Mouse (Mus musculus): ENCODE data around the gene Gm17268.
A peak's percentile ranks its signal among the peaks of the same experiment; 100 is the strongest.

The Gm17268 gene

GRCm38 (mm10) chr11:82032136-82032535 is 6.2 kb downstream of the Gm17268 start:
- DNase-seq (ENCODE audit: low spot score in 2 of 2) = no peak

- DNase-seq (ENCODE audit: low spot score in 2 of 2) = no peak
Observed at GRCm38 (mm10) chr11:82030171-82030570, 8.2 kb downstream of the Gm17268 start.

- DNase-seq (ENCODE audit: low spot score in 2 of 2) = no peak
Observed at GRCm38 (mm10) chr11:82023769-82024168, 14.6 kb downstream of the Gm17268 start.

DNA sequence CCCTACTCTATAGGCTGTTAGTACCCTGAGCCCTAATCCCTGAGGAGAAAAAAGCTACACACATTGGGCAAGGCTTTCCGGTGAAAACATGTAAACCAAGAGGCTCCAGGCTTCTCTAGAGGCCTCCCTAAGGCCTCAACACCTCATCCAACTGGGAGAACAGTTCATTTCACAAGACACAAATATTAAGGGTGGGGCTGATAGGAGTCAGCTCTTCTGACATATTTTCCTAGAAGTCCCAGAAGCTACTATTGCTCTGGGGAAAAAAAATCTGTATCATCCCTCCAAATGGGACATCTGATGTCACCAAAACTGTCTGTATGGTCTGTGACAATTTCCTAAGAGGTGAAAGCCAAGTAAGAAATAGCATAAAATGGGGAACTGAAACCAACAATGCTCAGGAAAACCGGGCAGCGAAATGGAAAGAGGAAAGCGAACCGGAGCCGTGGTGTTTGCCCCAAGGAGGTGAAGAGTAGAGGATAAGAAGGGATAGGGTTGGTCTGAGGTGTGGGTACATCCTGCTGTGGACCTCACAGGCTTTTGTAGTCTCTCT is 15.8 kb downstream of the Gm17268 start:
- DNase-seq (ENCODE audit: low spot score in 2 of 2) = no peak

DNA sequence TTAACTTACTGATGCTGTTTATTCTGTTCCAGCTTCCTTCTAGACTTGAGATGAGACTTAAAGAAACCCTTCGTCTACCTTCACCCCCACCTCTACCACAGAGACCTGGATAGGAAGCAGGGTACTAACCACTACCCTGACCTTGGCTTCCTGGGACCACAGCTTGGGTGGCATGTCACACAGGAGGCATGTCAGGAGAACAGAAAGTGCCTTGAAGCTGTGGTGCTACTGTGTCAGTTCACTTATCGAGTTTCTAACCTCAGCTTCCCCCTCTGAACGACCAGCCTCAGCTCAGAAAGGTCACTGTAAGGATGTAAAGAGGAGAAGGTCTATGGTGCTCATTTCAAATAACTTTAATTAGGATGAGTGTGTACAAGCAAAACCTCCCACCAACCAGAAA is 17.0 kb downstream of the Gm17268 start:
- DNase-seq (ENCODE audit: low spot score in 2 of 2) = no peak

DNA sequence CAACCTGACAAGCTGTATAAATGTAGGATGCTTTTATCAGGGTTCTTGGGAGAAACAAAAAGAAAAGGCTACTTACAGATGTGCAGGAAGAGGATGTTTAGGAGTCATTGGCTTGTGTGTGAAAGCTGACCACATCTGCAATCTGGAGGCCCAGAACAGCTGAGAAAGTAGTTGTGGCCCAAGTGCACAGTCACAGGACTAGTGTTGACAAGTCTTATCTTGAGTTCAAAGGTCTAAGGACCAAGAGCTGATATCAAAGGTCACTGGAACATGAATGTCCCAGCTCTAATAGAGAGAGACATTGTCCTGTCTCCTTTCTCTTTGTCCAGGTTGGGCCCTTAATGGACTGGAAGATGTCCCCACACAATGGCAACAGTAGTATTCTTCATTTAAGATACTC is 18.6 kb downstream of the Gm17268 start:
- no peak for DNase-seq (ENCODE audit: low spot score in 2 of 2)

DNA sequence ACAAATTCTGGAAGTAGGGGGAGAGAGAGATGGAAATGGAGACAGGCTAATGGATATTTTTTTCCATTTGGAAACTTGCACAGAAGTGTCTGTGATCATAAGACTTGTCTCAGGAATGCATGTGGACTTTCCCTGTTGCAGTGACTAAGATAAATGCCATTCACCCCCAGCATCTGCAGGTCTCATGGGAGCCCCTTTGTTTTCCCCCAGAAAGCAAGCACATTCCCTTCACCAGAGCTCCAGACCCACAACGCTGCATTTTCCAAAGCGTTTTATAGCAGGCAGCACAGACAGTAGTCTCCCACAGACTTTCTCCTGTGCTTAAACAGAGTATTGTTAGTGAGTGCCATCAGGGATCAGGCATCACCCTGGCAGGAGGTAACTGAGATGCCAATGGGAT is 19.0 kb downstream of the Gm17268 start:
- no peak for DNase-seq (ENCODE audit: low spot score in 2 of 2)

GRCm38 (mm10) chr11:82016181-82016780 is 22.1 kb downstream of the Gm17268 start:
- no peak for DNase-seq (ENCODE audit: low spot score in 2 of 2)

GRCm38 (mm10) chr11:82015066-82015465 is 23.3 kb downstream of the Gm17268 start:
- no peak for DNase-seq (ENCODE audit: low spot score in 2 of 2)

DNA sequence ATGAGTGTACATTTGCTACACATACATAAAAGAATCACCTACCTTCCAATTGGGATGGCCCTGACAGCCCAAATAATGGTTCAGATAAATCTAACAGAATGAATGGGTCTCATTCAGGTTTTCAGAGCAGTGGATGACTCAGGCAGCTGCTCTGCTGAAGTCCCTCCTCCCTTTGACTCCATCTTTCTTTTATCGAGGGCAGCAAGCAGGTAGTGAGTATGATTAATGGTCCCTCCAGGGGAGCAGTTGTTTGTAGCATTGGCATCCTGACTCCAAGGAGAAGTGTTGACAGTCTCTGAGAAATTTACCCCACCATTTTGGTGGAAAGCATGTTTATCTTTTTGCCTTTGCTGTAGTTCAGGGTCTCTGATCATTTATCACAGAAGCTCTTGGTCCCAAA is 24.6 kb downstream of the Gm17268 start:
- DNase-seq (ENCODE audit: low spot score in 2 of 2) = no peak

- DNase-seq (ENCODE audit: low spot score in 2 of 2) = no peak
Observed at GRCm38 (mm10) chr11:82011411-82012193, 26.8 kb downstream of the Gm17268 start.

DNA sequence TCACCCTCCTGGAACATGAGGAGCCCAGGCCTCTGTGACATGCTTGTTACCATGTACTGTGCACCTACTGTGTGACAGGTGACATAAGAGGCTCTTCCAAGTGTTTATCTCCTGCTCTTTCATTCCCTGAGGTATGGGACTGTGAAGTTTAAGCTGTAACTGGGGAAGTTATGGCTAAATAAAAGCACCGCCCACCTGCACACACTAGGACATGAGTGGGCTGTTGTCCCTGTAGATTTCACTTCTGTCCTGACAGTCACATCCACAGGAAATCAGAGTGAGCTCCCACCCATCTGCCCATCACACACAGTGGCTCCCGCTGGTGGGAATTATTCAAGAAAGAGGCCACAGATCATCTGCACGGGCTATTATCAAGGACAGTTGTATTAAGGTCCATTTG is 28.2 kb downstream of the Gm17268 start:
- no peak for DNase-seq (ENCODE audit: low spot score in 2 of 2)

DNA sequence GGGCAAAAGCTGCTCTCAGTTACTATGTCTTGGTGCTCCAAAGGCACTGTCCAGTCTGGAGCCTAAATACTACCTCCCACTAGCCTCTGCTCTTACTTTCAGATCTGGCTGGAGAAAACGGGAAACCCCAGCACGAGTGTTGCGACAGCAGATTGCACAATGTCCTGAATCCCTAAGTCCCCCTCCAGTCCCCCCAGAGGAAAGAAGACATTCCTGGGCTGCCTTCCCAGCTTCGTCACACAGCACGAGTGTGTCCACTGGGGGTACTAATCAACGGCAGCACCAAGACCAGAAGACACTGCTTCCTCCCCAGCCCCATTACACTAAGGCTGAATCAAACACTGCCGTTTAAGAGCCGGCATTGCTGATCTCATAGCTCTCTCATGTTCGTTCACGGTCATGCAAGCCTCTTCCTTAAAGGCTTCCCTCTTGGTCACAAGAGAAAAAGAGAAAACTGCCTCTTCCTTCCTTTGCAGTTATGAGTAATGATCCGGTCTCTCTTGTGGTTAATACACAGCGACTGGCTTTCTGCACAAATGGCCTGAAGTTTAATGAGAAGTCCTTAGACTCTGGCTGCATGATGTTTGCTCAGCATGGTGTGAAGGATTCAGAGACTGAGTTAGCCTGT is 31.5 kb downstream of the Gm17268 start:
- no peak for DNase-seq (ENCODE audit: low spot score in 2 of 2)

DNA sequence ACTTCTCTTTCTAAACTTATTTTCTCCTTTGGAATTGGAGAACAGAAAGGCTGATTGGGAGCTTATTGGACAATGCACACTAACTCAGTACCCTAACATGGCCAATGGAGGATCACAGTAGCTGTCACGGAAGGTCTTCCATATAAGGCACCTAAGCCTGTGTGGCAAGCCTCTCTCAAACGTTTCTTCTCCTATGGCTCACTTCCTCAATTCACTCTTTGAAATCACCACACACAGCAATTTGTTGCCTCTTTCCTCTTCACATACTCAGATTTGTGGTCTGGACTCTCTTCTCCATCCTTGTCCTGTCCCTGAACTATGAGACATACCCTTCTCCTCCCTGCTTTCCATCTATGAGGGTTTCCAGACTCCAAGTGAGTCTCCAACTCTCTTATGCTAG is 33.6 kb downstream of the Gm17268 start:
- DNase-seq (ENCODE audit: low spot score in 2 of 2) = no peak

GRCm38 (mm10) chr11:82000581-82000980 is 37.8 kb downstream of the Gm17268 start:
- DNase-seq (ENCODE audit: low spot score in 2 of 2) = no peak

DNA sequence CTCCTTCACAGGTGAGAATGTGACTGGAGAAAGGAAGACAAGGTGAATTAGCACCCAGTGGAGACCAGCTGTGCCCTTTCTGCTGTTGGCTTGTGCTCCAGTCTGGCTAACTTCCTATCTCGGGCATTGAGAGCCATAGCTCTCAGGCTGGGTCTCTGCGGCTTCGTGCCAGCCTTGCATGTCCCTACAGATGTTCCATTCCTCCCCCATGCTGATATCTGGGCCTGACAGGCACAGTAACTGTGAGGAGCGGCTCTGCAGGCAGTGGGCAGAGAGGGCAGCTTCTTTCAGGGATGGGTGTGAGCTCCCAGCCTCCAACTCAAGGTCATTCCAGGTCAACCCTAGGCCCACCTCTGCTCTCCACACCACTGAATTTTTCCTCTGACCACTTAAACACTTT is 38.9 kb downstream of the Gm17268 start:
- DNase-seq (ENCODE audit: low spot score in 2 of 2) = no peak

DNA sequence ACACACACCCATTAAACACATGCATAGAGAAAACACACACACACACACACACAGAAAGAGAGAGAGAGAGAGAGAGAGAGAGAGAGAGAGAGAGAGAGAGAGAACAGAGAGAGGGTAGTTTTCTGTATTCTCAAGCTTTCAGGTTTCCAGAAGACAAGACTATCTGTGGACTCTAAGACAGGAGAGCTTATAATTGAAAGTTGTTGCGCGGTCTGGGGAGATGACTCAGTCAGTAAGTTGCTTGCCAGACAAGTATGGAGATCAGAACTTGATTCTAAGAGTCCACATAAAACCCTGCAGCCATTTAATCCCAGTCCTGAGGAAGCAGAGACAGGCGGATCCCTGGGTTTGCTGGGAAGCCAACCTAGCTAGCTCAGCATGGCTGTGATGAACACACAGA is 39.7 kb downstream of the Gm17268 start:
- no peak for DNase-seq (ENCODE audit: low spot score in 2 of 2)

DNA sequence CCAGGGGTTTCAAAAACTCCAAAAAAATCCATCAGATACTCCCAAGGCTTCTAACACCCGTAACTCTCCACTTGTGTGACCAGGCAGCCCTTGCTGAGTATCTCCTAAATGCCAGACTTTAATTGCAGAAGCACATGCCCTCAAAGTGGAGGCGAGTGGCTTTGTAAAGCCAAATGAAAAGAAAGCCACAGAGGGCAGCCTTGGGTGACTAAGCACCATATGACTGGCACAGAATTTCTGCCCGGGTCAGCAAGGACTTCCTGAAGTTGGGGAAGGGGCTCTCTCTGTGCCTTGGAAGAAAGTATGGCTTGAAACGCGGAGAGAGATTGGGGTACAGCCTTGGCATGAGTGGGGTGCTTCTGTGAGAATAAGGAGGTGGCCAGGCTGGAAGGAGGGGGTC is 41.3 kb downstream of the Gm17268 start:
- no peak for DNase-seq (ENCODE audit: low spot score in 2 of 2)

- peak; percentile 74 to 85 for DNase-seq (ENCODE audit: low spot score in 2 of 2)
Observed at GRCm38 (mm10) chr11:81996172-81996841, 42.1 kb downstream of the Gm17268 start.

DNA sequence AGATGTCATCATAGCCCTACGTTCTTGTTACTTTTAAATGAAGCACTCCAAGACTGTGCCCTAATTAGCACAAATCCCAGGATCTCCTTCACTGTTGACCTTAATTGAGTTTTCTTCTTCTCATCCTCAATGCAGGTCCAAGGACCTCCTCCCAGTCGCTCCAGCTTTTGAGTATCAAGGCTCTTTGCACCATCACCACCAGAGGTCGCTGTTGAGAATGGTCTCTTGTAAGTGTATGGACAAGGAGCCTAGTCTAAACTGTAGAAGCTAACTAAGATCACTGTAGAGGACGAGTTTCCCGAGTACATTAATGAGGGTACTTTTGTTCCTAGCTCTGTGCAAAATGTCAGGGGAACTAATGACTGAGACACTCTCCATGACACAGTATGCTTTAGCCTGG is 55.2 kb downstream of the Gm17268 start:
- DNase-seq (ENCODE audit: low spot score in 2 of 2) = peak; percentile 57 to 80

- DNase-seq (ENCODE audit: low spot score in 2 of 2) = no peak
Observed at GRCm38 (mm10) chr11:81982191-81982590, 56.2 kb downstream of the Gm17268 start.

All from right cerebral cortex, postnatal 10 days (tissue).